Mouse (Mus musculus): Measurements from ENCODE around the gene Dbndd2.

Dbndd2 gene

DNA sequence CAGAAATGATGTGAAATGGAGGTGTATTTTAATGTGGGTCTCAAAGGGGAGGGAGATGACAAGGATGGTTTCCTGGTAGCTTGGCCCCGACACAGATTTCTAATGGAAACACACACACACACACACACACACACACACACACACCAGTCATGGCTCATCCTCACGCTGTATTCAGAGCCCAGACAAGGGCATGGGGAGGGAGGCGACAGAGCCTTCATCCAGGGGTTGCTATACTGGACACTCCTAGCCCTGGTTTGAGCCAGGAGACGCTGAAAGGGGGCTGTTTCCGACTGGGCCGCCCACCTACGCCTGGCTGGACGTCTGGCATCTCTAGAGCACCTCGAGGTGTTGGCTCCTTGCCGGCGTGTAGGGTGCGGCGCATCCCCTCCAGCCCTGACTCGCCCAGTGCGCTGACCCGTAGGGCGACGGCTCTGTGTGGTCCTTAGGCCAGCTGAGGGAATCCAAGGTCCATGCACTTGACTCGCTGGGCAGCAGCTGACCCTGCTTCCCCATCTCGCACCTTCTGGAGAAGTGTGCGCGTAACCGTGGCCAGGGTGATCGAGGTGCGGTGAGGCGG, at the start of gene Dbndd2:
TSS of gene Dbndd2 (plus strand) at position 426 of the 577 bp plus-strand sequence.
- DNase-seq (ENCODE audit: low read depth, low spot score): no peak

DNA sequence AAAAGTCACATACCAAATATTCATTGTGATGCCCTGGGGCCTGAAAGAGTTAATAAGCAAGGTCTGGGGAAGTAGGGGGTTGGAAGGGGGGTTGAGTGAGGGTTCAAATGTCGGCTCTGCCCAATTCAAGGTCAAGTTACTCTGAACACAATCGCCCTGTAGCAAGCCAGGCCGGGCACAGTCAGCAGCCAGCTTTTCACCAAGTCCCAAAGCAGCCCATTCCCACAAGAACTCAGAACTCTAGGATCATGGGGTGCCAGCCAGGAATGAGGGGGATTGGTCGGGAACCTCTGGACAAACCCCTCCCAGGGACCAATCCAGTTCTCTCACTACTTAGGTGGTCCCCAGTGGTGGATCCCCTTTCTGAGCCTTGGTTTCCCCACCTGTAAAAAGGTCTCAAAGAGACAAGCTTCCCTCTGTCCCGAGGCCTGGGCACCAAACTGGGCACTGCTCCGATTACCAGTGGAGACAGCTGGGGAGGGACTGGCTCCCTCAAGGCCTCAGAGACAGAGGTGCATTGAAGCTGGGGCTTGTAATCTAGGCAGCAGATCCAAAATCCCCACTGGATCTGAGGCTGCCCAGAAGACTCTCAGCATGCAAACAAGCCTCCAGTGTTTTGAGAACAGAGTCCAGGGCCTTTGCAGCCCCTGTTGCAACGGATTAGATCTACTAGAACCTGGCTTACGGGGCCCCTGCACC, 49.5 kb upstream of the Dbndd2 start:
- no peak for DNase-seq (ENCODE audit: low read depth, low spot score)

DNA sequence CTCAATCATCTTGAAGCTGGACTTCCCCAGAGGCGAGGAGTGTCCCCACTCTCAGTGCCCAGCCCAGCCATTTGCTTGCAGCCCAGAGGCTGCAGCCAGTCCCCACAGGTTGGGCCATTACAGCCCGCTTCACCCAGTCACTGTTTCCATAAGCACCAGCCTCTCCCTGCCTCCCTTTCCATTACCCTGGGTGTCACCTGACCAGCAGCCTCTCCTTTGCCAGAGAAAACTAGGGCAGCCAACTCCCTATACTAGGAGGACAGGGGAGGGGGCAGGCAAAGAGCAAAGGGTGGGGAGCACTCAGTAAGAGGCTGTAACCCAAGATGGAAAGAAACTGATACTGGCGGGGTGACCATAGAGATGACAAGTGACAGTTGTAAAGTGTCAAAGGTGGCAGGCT, 48.9 kb upstream of the Dbndd2 start:
- DNase-seq (ENCODE audit: low read depth, low spot score): no peak

DNA sequence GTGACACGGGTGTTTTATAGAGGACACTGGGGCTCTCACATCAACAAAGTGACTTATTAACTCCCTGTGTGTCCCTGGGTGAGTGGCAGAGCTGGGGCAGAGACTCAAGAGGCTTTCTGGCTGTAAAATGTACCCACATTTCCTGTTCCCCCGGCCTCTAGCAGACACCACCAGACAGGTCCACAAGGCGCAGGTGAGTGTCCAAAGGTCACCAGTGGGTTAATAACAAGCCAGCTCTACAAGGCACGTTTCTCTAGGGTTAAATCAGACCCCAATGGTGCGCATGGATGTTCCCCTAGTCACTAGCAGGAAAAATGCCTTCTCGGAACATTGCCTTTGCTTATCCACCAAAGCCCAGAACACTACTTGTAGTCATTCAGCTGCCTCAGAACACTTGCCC, 48.2 kb upstream of the Dbndd2 start:
- no peak for DNase-seq (ENCODE audit: low read depth, low spot score)

DNA sequence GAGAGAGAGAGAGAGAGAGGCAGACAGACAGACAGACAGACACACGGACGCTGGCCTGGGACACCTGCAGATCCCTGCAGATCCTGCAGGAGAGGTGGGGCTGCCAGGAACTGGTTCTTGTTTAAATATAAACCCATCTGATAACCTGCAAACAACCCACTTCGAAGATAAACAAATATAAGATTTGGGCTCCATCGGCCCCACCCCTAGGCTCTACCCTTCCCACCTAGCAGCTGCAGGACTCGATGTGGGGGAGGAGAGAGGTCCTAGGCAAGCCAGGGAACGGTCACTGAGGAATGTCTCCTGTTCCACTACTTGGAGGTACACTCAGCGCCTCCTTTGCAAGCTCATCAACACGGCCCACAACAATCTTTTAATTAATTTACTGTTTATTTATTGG, 47.6 kb upstream of the Dbndd2 start:
- no peak for DNase-seq (ENCODE audit: low read depth, low spot score)

DNA sequence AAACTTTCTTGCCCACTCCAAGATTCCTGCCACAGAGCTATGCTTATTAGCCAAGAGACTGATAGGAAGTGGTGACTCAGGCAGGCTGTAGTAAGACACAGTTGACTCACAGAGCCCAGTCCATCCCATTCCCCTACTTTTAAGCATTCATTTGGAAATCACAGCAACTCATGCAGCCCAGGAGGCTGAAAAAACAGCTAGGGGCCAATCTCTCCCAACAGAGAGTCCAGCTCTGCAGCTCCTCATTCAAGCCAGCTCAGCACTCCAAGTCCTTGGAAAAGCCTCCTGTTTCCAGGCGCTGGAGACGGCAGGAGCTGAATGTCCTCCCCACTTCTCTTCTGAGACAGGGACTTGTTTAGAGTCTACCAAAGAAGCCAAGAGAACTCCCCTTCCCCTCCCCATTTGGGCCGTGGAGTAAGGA, 46.9 kb upstream of the Dbndd2 start:
- no peak for DNase-seq (ENCODE audit: low read depth, low spot score)

DNA sequence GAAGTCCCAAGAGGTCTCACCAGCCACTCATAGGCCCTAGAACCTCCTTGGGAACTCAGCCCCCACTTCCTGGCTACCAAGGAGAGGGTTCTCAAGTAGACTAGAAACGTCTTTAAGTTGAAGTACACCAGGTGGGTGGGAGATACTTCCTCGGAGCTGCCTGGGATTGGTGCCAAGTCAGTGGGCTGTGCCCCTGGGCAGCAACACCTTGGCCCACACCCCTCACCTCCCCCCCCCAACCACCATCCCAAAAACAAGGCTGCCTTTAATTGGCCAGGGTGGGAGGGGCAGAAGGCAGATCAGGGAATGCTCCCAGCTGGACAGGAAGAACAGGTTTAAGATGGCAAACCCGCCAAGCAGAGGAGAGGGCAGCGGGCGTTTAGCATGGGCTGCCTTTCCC, 45.6 kb upstream of the Dbndd2 start:
- DNase-seq (ENCODE audit: low read depth, low spot score): no peak

DNA sequence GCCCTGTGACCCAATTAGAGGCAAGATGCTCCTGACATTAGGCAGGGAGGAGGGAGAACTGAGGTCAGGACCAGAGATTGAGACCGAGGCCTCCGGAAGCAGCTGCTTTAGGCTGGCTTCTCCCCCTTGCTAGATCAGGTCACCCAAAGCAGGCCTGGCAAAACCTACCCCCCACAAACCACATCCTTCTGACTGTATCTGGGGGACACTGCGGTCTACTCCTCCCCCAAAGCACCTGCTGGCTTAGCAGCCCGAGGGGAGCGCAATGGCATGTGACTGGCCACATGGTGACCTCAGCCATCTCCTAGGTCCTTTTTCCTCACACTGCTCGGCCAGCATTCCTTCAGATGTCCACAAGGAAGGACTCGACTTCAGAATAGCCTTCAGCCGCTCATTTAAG, 44.8 kb upstream of the Dbndd2 start:
- DNase-seq (ENCODE audit: low read depth, low spot score): no peak

DNA sequence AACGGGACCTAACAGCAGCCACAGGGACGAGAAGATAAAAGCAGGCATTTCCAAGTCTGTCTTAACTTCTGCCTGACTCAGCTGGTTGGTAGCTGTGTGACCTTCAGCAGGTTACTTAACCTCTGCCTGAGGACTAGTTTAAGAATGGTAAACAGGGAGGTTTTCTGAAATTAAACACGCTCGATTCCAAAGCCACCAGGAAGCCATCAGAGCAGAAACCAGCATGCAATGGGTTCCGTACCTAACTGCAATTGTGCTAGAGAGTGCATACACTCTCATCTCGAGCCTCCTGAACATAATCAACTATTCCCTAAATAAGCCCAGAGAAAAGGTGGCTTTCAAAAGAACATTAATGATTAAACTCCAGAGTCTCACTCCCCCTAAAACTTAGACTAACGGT, 44.2 kb upstream of the Dbndd2 start:
- no peak for DNase-seq (ENCODE audit: low read depth, low spot score)

DNA sequence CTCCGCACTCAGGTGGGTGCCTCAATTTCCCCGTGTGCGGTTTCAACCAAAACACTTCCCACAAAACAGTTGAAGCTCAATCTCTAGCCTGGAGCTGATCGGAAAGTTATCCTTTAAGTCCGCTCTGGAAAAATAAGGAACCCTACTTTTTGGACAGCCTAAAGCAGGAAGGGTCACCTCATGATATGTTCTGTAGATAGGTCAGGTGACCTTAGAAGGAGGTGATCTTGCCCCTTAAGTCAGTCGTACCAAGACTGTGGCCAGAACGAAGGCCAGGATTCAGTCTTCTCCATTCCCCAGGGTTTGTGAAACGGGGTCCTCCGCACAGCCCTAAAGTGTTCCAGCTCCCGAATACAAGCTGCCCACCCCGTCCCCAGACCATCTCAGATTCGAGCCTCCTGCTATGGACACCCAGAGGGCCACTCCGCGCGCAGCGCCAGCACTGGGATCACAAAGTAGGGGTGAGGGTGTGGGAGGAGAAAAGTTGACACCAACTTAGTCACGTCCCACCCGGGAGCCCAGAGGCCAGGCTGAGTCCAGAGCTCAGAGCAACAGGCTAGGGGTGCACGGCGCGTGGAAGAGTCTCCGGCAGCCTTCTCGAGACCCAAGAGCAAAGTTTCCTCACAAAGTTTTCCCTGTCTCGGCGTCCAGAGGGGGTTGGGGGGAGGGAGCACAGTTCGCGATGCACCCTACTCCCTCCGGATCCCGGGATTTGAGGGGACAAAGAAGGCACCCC, 43.4 kb upstream of the Dbndd2 start:
- DNase-seq (ENCODE audit: low read depth, low spot score): no peak

DNA sequence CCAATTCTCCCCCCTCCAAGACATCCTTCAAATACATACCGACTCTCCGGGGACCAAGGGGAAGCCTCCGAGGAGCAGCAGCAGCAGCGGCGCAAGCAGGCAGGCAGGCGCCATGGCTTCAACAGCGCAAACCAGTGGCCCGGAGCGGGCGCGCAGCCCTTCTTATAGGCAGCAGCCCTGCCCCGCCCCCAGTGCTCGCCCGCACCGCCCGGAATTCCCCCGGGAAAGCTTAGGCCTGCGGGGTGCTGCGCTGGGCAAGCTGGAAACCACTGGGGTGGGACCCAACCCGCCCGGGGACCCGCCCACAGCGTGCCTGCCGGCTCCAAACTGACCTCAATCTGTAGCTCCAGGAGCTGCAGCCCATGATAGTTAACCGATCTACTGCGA, 42.9 kb upstream of the Dbndd2 start:
- DNase-seq (ENCODE audit: low read depth, low spot score): peak; percentile 96

DNA sequence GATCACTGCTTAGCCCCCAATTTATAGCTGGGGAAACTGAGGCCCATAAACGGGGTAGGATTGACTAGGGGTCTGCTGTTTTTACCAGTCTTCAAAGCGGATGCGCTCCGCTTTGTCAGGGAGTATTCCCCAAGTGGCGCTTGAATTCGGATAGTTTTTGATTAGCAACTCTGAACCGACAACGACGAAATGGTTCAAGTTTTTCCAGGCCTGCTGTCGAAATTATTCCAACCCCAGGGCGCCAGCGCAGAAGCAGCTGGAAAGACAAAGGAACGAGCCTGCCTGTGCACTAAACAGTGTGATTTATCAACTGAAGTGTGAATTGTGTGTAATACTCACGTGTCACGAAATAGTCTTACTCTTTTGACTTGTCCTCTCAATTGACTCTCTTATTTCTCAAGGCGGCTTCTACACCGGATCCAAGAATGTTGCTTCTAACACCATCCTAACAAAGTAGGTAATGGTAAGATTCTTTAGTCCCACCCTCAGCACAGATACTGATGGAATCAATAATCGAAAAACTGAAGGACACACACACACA, 42.4 kb upstream of the Dbndd2 start, which contains the start of gene Sdc4:
TSS of gene Sdc4 (minus strand) at position 428 of the 541 bp plus-strand sequence.
- DNase-seq (ENCODE audit: low read depth, low spot score): no peak

DNA sequence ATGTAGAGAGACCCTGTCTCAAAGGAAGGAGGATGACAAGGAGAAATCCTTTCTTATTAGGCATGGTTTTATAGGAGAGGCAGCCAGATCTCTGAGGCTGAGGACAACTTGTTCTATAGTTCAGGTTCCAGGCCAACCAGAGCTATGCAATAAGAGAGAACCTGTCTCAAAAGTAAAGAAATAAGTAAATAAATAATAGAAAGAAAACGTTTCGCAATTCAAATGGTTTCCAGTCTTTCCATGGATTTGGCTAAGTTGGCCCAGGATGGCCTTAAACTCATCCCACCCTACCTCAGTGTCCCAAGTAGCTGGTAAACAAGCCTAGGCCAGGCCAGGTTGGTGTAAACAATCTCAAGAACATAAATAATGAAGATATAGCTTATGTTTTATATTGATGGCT, 41.2 kb upstream of the Dbndd2 start:
- no peak for DNase-seq (ENCODE audit: low read depth, low spot score)

DNA sequence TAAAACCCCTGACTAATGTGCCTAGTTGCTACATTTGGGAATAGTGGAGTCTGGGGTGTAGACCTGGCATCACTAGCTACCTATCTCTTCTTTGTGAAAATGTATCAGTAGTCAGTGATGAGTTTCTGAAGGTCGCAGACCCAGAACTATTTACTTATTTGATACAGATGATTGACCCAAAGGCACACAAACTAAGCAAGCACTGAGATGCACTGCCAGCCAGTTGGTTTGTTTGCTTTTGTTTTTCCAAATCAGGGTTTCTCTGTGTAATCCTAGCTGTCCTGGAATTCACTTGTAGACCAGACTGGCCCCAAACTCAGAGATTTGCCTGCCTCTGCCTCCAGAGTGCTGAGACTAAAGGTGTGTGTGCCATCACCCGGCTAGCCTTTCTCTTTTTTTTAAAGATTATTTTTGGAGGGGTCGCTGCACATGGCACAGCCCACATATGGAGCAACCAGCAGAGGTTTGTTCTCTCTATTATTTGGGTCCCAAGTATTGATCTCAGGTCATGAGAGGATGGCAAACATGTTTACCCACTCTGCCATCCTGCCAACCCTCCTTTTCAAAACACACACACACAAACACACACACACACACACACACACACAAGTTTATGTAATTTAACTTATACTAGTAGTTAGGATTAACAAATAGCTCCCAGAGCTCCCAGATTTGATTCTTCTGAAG, 40.4 kb upstream of the Dbndd2 start:
- DNase-seq (ENCODE audit: low read depth, low spot score): no peak

DNA sequence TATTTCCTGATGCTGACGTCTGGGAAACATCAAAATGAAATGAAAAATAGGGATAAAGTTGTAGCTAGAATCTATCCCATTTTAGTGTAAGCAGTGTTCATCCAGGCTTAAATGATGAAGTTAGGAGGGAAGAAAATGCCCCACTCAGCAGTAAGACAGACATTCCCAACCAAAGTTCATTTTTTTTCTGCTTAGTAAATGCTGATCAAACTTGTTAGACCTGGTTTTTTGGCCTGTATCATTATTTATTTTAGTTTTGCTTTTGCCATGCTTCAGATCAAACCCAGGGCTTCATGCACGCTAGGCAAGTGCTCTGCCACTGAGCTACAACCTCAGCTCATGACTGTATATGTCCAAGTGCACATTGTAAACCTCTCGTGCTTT, 39.8 kb upstream of the Dbndd2 start:
- DNase-seq (ENCODE audit: low read depth, low spot score): no peak

DNA sequence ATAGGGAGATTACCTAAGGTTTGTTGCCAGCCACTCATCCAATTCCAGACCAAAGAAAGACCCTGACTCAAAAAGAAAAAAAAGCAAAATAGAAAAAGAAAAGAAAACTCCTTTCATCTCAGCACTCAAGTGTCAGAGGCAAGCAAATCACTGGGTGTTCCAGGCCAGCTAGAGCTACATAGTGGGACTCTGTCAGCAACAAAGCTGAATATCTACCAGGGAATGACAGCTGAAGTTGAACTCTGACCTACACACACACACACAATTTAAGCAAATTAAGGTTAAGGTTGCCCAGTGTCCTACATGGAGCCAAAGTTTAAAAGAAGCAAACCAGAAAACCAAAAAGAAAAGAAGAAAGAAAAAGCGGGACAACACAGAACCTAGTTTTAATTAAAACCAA, 37.8 kb upstream of the Dbndd2 start:
- no peak for DNase-seq (ENCODE audit: low read depth, low spot score)

DNA sequence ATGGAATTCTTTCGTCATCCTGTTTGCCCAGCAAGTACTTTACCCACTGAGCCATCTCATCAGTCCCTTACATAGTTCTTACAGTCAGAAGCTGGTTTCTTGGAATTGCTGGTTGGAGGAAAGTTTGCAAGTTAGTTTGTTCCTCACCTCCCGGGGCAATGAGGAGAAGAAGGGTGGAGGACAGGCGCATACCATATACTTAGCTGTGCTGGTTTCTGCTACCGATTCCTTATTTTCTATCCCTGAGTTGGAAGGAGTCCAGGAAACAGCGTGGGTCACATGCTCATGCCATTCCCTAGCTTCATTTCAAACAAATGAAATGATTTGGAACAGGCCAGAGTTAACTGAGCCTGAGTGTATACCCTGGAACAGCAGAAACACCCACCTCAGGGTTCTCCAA, 37.0 kb upstream of the Dbndd2 start:
- no peak for DNase-seq (ENCODE audit: low read depth, low spot score)

DNA sequence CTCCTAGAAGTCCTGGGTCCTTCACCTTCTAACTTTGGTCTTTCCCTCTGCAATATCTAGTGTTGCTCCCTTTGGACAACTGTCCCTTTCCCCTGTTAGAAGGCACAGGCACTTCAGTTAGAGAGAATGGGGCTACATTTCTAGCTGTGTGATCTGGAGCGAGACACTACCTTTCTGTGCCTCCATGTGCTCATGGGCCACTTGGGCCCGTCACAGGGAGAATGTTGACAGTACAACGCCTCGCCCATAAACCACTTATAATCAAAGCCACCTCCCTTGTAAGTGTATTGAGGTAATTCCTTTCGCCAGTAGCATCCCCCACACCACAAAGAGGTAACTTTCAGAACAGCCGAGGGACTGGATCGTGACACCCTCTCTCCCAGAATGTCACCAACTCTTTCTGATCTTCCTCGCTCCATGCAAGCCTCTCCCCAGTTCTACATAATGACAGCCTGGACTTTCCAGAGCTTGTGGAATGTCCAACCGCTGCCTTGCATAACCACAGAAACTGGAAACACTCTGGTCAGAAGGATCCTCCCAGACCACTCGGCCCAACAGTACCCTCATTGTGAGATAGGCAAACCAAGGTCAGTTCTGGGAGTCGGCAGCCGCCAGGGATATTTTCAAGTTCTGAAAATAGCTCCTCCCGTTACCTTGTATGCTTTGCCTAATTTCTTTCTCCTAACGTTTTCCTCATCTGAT, 36.4 kb upstream of the Dbndd2 start:
- DNase-seq (ENCODE audit: low read depth, low spot score): no peak

DNA sequence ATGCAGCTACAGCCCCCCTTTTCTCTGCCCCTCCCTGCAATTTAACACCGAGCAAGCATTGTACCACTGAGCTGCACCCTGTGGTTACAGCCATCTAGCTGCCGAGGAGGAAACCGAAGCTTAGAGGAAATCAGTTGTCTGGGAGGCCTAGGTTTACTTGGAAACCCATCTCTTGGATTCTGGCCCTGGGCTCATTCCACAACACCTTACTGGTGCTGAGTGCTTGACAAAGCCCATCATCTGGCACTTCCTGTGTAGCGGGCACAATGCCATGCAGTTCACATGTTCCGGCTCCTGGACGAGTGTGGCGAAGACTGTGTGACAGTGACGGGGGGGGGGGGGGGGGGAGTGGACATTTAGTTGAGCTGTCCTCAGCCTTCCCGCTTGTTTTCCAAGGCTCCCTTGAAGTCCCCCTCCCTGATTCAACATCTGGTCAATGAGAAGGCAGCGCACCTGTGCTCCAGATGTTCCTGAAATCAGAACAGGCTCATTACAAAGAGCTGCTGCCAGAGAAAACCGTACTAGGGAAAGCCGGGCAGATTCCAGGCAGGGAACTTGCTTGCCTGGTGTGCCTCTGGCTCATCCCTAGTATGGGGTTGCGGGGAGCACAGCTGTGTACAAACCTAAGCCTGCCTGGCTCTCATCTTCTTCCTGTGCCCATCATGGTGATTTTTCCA, 33.8 kb upstream of the Dbndd2 start:
- DNase-seq (ENCODE audit: low read depth, low spot score): peak; percentile 40

DNA sequence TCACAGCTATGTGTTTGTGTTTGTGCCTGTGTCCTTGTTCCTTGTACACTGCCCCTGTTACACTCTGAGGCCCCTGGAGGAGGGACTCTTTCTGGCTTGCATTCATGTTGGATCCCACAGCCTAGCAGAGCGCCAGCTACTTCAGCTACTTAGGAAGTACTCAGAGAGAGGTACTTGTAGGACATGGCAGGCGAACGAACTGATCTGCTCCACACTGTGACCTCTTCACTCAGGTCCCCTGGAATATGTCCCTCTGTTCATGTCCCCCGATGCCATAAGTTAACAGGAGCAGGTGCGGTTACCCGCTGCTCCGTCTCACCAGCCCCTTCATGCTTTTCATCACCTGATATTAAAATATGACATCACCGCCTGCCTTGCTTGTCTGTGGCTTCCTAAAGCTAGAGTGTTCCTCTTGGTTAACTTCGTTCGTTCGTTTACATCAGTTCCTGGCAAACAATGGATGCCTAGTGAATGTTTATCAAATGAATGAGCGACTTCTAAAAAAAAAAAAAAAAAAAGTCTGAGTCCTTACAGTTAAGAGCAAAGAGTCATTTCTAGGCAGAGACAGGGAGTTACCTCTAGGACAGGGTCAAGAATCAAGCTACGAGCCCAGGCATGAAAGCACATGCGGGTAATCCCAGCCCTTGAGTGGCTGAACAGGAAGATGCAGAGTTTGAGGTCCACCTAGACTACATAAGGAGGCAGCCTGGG, 32.7 kb upstream of the Dbndd2 start:
- DNase-seq (ENCODE audit: low read depth, low spot score): no peak
